Mouse (Mus musculus): ENCODE results near the gene Rbm34. TPM values are rescaled to one million over a fixed set of nuclear protein-coding genes. Genes with fewer than 3 reads are reported as not detected.
"Not testable (repeated sequence)": the region's sequence is repeated elsewhere in the genome, so short reads cannot be mapped to it uniquely, and the experiment has no call there.

The Rbm34 gene
- total and polyA plus RNA-seq, 3 experiments = 25.9 TPM; not detected in 1

DNA sequence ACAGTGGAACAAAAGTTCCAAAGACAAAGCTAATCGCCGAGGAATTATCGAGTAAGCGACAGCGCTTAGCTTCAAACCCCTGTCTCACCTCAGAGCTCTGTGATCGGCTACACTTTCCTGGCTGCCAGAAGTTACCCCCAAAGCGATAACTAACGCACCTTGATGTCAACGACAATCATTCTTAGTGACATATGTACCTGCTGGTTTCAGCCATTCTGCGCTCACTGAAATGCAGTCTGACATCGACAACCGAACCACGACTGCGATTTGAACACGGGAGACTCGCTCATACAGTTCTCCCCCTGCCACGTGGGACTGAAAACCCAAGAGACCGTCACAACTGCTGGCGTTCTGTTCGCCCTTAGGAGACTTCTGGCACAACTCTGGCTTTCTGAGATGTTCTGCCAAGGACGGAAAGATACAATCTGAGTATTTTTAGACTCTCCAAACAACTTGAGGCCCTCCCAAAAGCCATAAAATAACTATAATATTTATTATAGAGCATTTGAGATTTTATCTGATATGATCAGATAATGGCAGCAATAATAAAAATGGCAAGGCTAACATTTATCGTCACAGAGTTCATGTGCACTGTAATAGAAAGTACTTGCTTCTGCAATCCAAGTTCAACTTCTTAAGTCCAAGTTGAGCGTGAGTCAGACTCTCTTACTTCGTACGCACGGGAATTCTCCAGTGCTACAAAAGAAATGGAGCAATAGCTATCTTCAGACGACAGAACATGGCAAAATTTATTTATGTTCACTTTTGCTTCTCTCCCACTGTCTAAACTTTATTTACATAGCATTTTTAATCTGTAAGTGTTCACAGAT lies 8.4 kb upstream of the Rbm34 start:
- Histone ChIP-seq H3K27ac (ENCODE audit: control insufficient read depth, low read depth, low read length) (no peak overlapping the region), H3K27me3 (ENCODE audit: control insufficient read depth in 1 of 2, insufficient read depth in 2 of 2, low read length in 2 of 2) (peaks cover 0 to 2% of the 10 kb centered on the region in 2 experiments; a peak in 1 of 4 replicates), H3K4me3 (ENCODE audit: control insufficient read depth in 1 of 2, insufficient read depth in 1 of 2, low read depth in 2 of 2, low read length in 2 of 2) (no peak overlapping the region), H3K9me3 (replicated peaks; ENCODE audit: insufficient read depth, low read length) (no peaks in the 10 kb centered on the region), H3K9ac (ENCODE audit: control insufficient read depth, low read depth, low read length, poor library complexity, severe bottlenecking) (no peak overlapping the region), H3K4me1 (ENCODE audit: control insufficient read depth in 1 of 2, insufficient read depth in 2 of 2, low read length in 2 of 2) (no peaks in the 10 kb centered on the region), H3K36me3 (ENCODE audit: control insufficient read depth in 1 of 2, insufficient read depth in 2 of 2, low read length in 2 of 2) (no peaks in the 10 kb centered on the region), H3K79me2 (ENCODE audit: control insufficient read depth, insufficient read depth, low read length, poor library complexity) (no peaks in the 10 kb centered on the region)
- TF ChIP-seq TCF12 (IDR thresholded peaks at IDR 0.05; ENCODE audit: low read depth, low read length) (no peak), USF2 (IDR thresholded peaks at IDR 0.05; ENCODE audit: borderline replicate concordance in 1 of 2, insufficient read depth in 1 of 2, low read depth in 1 of 2, low read length in 2 of 2) (no peak), RAD21 (IDR thresholded peaks at IDR 0.05; ENCODE audit: low read depth, low read length) (no peak), KAT2A (conservative IDR thresholded peaks at IDR 0.05; ENCODE audit: low read depth, low read length) (no peak), CHD2 (IDR thresholded peaks at IDR 0.05; ENCODE audit: low read length) (no peak), ZNF384 (IDR thresholded peaks at IDR 0.05; ENCODE audit: low read depth, low read length) (peak; percentile 53; the same call in 1 of the 2 replicates), MYB (IDR thresholded peaks at IDR 0.05; ENCODE audit: low read depth, low read length) (no peak), POLR2AphosphoS5 (IDR thresholded peaks at IDR 0.05; ENCODE audit: borderline replicate concordance, low read depth, low read length) (no peak), CHD1 (IDR thresholded peaks at IDR 0.05; ENCODE audit: low read depth, low read length) (no peak)
- no peak for DNase-seq (ENCODE audit: low read depth, low spot score)

DNA sequence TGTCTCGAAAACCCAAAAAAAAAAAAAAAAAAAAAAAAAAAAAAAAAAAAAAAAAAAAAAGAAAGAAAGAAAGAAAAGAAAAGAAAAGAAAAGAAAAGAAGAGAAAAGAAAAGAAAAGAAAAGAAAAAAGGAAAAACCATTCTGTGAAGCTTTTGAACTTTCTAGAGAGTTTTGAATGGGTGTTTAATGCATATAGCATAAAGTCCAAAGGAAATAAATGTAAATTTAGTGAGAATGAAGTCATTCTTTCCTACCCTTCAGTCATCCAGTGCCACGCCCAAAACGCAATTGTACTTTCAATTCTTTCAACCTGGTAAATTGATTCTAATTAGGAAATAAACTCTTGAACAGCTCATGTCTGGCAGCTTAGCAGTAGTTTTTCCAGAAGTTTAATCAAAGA lies 7.7 kb upstream of the Rbm34 start:
- H3K4me3 ChIP-seq (ENCODE audit: control insufficient read depth in 1 of 2, insufficient read depth in 1 of 2, low read depth in 2 of 2, low read length in 2 of 2); H3K27ac ChIP-seq (ENCODE audit: control insufficient read depth, low read depth, low read length); H3K4me1 ChIP-seq (ENCODE audit: control insufficient read depth in 1 of 2, insufficient read depth in 2 of 2, low read length in 2 of 2); H3K9me3 ChIP-seq (replicated peaks; ENCODE audit: insufficient read depth, low read length); H3K36me3 ChIP-seq (ENCODE audit: control insufficient read depth in 1 of 2, insufficient read depth in 2 of 2, low read length in 2 of 2); DNase-seq (ENCODE audit: low read depth, low spot score); H3K9ac ChIP-seq (ENCODE audit: control insufficient read depth, low read depth, low read length, poor library complexity, severe bottlenecking); H3K27me3 ChIP-seq (ENCODE audit: control insufficient read depth in 1 of 2, insufficient read depth in 2 of 2, low read length in 2 of 2); H3K79me2 ChIP-seq (ENCODE audit: control insufficient read depth, insufficient read depth, low read length, poor library complexity): not testable (repeated sequence)

DNA sequence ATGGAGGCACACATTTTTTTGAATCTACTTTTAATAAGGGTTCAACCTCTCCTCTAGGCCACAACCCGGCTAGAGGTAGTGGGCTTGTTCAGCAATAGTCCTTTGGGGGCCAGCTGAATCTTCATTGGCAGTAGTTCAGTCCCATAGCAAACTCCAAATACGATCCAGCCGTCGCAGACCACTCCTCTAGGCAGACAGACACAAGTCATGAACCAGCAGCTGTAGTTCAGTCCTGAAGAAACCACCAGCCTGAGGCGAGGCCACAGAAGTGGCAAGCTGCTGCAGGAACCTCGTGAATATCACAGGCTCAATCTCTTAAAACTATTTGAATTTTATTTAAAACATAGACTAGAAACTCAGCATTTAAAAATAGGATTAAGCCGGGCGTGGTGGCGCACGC lies 7.2 kb upstream of the Rbm34 start:
- H3K4me1 ChIP-seq (ENCODE audit: control insufficient read depth in 1 of 2, insufficient read depth in 2 of 2, low read length in 2 of 2) = no peaks in the 10 kb centered on the region
- H3K36me3 ChIP-seq (ENCODE audit: control insufficient read depth in 1 of 2, insufficient read depth in 2 of 2, low read length in 2 of 2) = no peaks in the 10 kb centered on the region
- H3K27me3 ChIP-seq (ENCODE audit: control insufficient read depth in 1 of 2, insufficient read depth in 2 of 2, low read length in 2 of 2) = peaks cover 0 to 2% of the 10 kb centered on the region in 2 experiments; a peak in 1 of 4 replicates
- no peak overlapping the region for H3K4me3 ChIP-seq (ENCODE audit: control insufficient read depth in 1 of 2, insufficient read depth in 1 of 2, low read depth in 2 of 2, low read length in 2 of 2)
- DNase-seq (ENCODE audit: low read depth, low spot score) = no peak
- no peak overlapping the region for H3K9ac ChIP-seq (ENCODE audit: control insufficient read depth, low read depth, low read length, poor library complexity, severe bottlenecking)
- H3K79me2 ChIP-seq (ENCODE audit: control insufficient read depth, insufficient read depth, low read length, poor library complexity) = no peaks in the 10 kb centered on the region
- no peaks in the 10 kb centered on the region for H3K9me3 ChIP-seq (replicated peaks; ENCODE audit: insufficient read depth, low read length)
- no peak for TF ChIP-seq POLR2AphosphoS2 (IDR thresholded peaks at IDR 0.05; ENCODE audit: low read length)
- no peak for TF ChIP-seq CHD2 (IDR thresholded peaks at IDR 0.05; ENCODE audit: low read length)
- TF ChIP-seq MAX (IDR thresholded peaks at IDR 0.05; ENCODE audit: low read length) = no peak
- TF ChIP-seq EP300 (IDR thresholded peaks at IDR 0.05; ENCODE audit: low read depth in 1 of 2, low read length in 2 of 2) = no peak
- TF ChIP-seq MYC (IDR thresholded peaks at IDR 0.05; ENCODE audit: low read depth, low read length) = no peak
- TF ChIP-seq POLR2A (IDR thresholded peaks at IDR 0.05; ENCODE audit: control insufficient read depth in 1 of 2, insufficient read depth in 1 of 2, low read depth in 1 of 2, low read length in 2 of 2, poor library complexity in 1 of 2) = no peak
- no peak for TF ChIP-seq TCF12 (IDR thresholded peaks at IDR 0.05; ENCODE audit: low read depth, low read length)
- TF ChIP-seq UBTF (IDR thresholded peaks at IDR 0.05; ENCODE audit: borderline replicate concordance, insufficient read depth, low read depth, low read length) = no peak
- TF ChIP-seq BHLHE40 (IDR thresholded peaks at IDR 0.05; ENCODE audit: borderline replicate concordance, low read depth, low read length) = no peak
- no peak for TF ChIP-seq TBP (IDR thresholded peaks at IDR 0.05; ENCODE audit: low read depth, low read length)
- no peak for TF ChIP-seq CHD1 (IDR thresholded peaks at IDR 0.05; ENCODE audit: low read depth, low read length)
- no peak overlapping the region for H3K27ac ChIP-seq (ENCODE audit: control insufficient read depth, low read depth, low read length)
